Mouse (Mus musculus): ENCODE measurements around the gene Dhx33.

DNA sequence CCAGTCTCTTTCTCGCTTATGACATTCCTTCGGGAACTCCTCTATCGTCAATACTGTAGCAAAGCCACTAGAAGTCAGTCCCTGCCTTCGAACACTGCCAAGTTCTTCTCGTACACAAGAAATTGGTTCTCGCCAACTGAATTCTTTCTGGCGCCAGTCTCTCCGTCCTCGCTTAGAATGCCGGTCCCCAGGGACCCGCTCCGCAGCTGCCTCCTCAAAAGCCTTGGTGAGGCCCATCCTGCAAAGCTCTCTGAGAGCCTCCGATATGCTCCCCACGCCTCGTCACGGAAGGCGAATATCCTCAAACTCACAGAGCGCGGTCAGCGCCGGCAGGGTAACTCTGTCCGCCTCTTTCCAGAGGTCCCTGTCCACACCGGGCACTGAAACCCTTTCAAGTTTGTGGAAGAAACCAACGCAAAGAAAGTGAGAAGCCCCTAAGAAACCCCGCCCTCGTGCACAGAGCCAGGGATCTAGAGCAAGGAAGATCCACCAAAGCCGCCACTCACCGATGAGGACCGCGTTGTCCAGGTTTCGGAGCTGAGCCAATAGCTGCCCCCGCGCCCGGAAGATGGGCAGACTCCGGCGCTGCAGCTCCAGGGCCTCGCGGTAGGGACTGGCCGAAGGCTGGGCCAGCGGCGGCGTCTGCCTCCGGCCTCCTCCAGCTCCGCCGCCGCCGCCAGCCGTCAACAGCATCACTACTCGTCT lies 474 bp downstream of the Dhx33 start:
- TF ChIP-seq EP300 (IDR thresholded peaks at IDR 0.05; ENCODE audit: low read depth), result no peak
- no peak for TF ChIP-seq CTCF (IDR thresholded peaks at IDR 0.05; ENCODE audit: low read depth)
